Mouse (Mus musculus) limb, embryonic 12.5 days (tissue): ENCODE results near the gene Inpp5d. TPM values are rescaled to one million over a fixed set of nuclear protein-coding genes. Genes with fewer than 3 reads are reported as not detected.

ENCODE experiments used
- ATAC-seq: fragments of 200-750 bp; cut with Nextera tagmentation; 2 replicates; pipeline ENCODE4 v1.8.0; 2017; ENCODE audit warnings: low read depth, moderate TSS enrichment; ENCODE audit not compliant: insufficient number of reproducible peaks, insufficient read depth, low FRiP score, low TSS enrichment
- H3K27ac ChIP-seq: fragments of 300-500 bp; sonication (generic); 2 replicates; pipeline ENCODE4 v1.5.1; 2016; ENCODE audit warnings: mild to moderate bottlenecking, moderate library complexity
- H3K27me3 ChIP-seq: fragments of 300-500 bp; sonication (generic); 2 replicates; pipeline ENCODE4 v1.6.1; 2016; ENCODE audit warnings: mild to moderate bottlenecking, moderate library complexity
- H3K36me3 ChIP-seq: fragments of 300-500 bp; sonication (generic); 2 replicates; pipeline ENCODE4 v1.6.1; 2016; ENCODE audit warnings: mild to moderate bottlenecking, moderate library complexity
- H3K4me1 ChIP-seq: fragments of 300-500 bp; sonication (generic); replicated peaks from 2 replicates; pipeline ENCODE4 v1.6.1; 2016
- H3K4me2 ChIP-seq: fragments of 300-500 bp; sonication (generic); 2 replicates; pipeline ENCODE4 v1.6.1; 2016; ENCODE audit warnings: mild to moderate bottlenecking, moderate library complexity
- H3K4me3 ChIP-seq: fragments of 300-500 bp; sonication (generic); replicated peaks from 2 replicates; pipeline ENCODE4 v1.5.1; 2016; ENCODE audit warnings: mild to moderate bottlenecking
- H3K9ac ChIP-seq: fragments of 300-500 bp; sonication (generic); replicated peaks from 2 replicates; pipeline ENCODE4 v1.6.1; 2016; ENCODE audit warnings: mild to moderate bottlenecking, moderate library complexity
- H3K9me3 ChIP-seq: fragments of 300-500 bp; sonication (generic); 2 replicates; pipeline ENCODE4 v1.6.1; 2016; ENCODE audit warnings: mild to moderate bottlenecking, moderate library complexity
- WGBS: fragments of 180-500 bp; shearing (Covaris S2); methylation state at CpG from one replicate; pipeline ENCODE4 v1.1.7; 2016; 5-methylcytosine and 5-hydroxymethylcytosine counted together
- polyA plus RNA-seq: library from polyadenylated mRNA; unstranded; fragments of >200 nt; fragmentation: Nextera tagmentation; extraction: Ambion mirVana; gene quantifications from 2 replicates; pipeline ENCODE4 v1.2.1, GENCODE M21; 2016

The Inpp5d gene
- polyA plus RNA-seq, 1 experiment from 2014 or later, result 3.6 TPM

DNA sequence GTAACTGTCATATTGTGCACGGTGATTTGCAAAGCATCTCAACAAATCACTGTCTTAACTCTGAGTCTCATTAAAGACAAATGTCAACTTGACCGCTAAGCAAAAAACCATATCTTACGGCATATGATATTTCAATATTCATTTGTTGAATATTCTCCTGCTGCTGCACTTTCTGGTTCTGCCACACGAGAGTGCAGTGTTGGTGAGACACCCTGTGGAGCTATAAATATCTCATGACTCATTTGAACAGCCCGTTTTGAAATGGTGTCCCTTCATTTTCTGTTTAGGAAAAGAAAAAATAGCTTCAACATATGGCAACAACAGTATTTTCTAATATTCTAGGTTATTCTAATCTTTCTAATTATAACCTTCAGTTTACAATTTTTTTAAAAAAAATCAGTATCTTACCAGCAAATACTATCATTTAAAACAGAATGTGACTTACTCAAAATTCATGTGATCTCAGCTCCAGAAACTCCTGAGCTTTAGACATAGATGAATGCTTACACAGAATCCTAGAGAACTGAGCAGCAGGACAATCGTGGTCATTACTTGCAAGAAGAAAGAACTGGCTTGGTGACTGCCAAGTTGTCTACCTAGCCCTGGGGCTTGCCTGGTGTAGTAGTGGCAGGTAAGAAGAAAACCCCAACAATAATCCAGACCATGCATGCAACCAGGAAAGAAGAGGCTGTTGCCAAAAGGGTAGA is 120.6 kb downstream of the Inpp5d start:
- no peaks in the 10 kb centered on the region; the same call in 1 of the 2 replicates for H3K27me3 ChIP-seq
- H3K4me2 ChIP-seq, result no peak overlapping the region

DNA sequence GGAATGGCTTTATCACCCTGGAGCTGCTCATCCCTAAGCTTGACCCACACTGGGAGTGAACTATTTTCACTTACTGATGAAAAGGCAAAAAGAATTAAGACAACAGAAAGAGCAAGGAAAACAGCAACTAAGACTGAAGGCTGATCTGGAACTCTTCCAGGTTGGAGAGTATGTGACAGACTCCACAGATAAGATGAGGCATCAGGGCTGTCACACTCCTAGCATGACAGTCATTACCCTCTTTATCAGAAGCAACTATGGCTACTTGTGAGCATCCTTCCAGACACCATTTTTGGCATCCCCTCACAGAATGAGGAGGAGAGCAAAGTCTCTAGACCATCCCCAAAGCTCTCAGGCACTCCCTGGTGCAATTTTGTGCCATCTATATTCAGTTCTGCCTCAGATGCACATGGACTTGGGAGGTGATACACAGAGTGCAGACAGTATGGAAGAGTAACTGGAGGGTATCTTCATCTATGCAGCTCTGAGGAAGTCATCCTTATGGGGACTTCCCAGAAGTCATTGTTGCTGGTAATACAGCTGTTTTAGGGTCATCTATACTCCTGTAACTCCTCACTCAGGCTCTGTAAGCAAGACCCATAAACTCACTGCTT is 129.4 kb downstream of the Inpp5d start:
- Histone ChIP-seq H3K4me3 (no peak overlapping the region), H3K4me1 (no peaks in the 10 kb centered on the region), H3K36me3 (no peaks in the 10 kb centered on the region), H3K9ac (no peak overlapping the region), H3K27me3 (peaks cover 4% of the 10 kb centered on the region; the same call in 1 of the 2 replicates), H3K27ac (no peak overlapping the region), H3K4me2 (no peak overlapping the region), H3K9me3 (no peaks in the 10 kb centered on the region)
- no peak for ATAC-seq

More for the DNA sequence above, 120.6 kb downstream of the Inpp5d start:
- H3K9me3 ChIP-seq, result no peaks in the 10 kb centered on the region
- whole genome bisulfite sequencing, result 78% methylated on average over 6 of the region's 6 CpGs
- no peak overlapping the region for H3K9ac ChIP-seq
- no peak overlapping the region for H3K27ac ChIP-seq
- no peaks in the 10 kb centered on the region for H3K4me1 ChIP-seq
- no peak overlapping the region for H3K4me3 ChIP-seq
- ATAC-seq, result no peak
- no peaks in the 10 kb centered on the region for H3K36me3 ChIP-seq

DNA sequence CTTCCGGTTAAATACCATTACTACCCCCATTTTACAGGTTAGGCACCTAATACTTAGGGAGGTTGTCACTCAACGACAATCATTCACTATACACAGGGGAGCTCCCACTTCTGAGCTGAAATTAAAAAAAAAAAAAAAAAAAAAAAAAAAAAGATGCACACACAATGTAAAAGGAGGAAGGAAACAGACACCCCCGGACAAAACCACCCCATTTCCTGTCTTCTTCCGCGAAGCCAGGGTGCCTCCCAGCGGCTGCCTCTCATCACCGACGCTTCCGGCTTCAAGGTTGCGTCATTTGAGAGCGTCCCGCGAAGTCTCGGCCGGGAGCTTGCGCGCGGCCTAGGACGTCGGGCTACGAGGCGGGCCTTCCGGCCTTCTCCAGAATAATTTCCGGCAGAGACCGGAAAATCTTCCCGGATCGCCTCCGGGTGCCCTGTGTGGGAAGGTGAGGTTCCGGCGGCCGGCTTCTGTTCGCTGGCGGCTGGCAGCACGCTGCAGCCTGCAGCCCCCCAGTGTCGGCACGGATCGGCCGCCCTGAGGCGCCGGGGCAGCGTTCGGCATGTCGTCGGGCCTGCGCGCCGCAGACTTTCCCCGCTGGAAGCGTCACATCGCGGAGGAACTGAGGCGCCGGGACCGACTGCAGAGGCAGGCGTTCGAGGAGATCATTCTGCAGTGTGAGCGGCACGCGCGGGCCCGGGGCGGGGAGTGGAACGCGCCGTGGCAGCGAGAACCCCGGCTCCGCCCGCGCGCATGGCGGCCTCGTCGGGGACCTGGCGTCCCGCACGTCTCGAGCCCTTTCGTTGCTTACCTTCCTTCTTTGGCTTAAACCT is 135.7 kb downstream of the Inpp5d start, which contains the start of gene Atg16l1:
Gene Atg16l1 (plus strand): TSS at position 230 of the 830 bp plus-strand sequence.
- H3K36me3 ChIP-seq, result peaks cover 26% of the 10 kb centered on the region

DNA sequence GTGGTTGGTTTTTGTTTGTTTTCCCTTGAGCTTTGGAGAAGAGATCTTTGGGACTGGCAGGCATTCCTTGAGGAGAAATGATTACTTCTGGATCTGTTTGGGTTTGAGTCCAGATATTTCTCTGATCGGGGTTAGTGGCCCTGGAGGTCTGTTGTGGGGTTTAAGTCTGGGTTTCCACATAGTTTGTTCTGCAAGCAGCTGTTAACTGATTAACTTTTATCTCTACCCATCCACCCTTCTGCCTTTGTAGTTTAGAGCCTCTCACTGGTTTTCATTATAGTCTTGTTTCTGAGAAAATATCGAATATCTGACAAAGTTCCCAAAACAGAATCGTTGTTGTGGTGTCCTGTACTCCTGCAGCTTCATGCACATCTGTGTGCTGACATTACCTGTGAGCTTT is 143.7 kb downstream of the Inpp5d start:
- H3K9ac ChIP-seq, result no peak overlapping the region
- H3K4me1 ChIP-seq, result no peaks in the 10 kb centered on the region
- no peak overlapping the region for H3K27ac ChIP-seq
- WGBS, result 93% methylated on average over 3 of the region's 3 CpGs
- no peak for ATAC-seq
- H3K4me2 ChIP-seq, result no peak overlapping the region
- H3K36me3 ChIP-seq, result peaks cover 98% of the 10 kb centered on the region
- no peak overlapping the region for H3K4me3 ChIP-seq
- no peaks in the 10 kb centered on the region for H3K9me3 ChIP-seq
- H3K27me3 ChIP-seq, result no peaks in the 10 kb centered on the region

More for the DNA sequence above, 135.7 kb downstream of the Inpp5d start, which contains the start of gene Atg16l1:
- Histone ChIP-seq H3K27me3 (no peaks in the 10 kb centered on the region; the same call in 1 of the 2 replicates), H3K4me3 (peak within 1 kb of the TSS; percentile 98), H3K4me1 (peaks cover 8% of the 10 kb centered on the region), H3K9me3 (no peaks in the 10 kb centered on the region), H3K9ac (peak within 1 kb of the TSS; percentile 95), H3K27ac (peak within 1 kb of the TSS; percentile 91), H3K4me2 (peak within 1 kb of the TSS; percentile 83)
- peak; percentile 96 for ATAC-seq
- WGBS, result under 1% methylated on average over 79 of the region's 79 CpGs

DNA sequence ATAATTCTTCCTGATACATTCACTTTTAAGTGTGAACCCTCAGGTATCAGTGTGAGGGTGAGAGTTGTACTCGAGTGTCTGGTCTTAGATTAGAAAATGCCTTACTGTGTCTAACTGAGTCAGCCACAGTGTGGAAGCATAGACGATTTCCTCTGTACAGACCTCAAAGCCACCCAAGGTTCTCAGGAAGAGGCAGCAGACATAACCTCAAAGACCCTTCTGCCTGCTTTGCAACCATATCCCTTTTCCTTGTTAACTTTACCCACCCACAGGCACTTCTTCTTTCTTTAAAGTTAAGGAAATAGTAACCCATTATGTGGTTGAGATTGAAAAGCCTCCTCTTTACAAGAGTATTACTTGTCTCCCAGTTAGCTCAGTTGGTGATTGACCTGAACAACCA is 145.6 kb downstream of the Inpp5d start:
- H3K9ac ChIP-seq, result no peak overlapping the region
- H3K4me1 ChIP-seq, result no peaks in the 10 kb centered on the region
- no peak overlapping the region for H3K27ac ChIP-seq
- H3K4me3 ChIP-seq, result no peak overlapping the region
- no peaks in the 10 kb centered on the region for H3K9me3 ChIP-seq
- peaks cover 94% of the 10 kb centered on the region for H3K36me3 ChIP-seq
- WGBS, result 91% methylated on average over 2 of the region's 2 CpGs
- H3K4me2 ChIP-seq, result no peak overlapping the region
- H3K27me3 ChIP-seq, result no peaks in the 10 kb centered on the region
- ATAC-seq, result no peak

DNA sequence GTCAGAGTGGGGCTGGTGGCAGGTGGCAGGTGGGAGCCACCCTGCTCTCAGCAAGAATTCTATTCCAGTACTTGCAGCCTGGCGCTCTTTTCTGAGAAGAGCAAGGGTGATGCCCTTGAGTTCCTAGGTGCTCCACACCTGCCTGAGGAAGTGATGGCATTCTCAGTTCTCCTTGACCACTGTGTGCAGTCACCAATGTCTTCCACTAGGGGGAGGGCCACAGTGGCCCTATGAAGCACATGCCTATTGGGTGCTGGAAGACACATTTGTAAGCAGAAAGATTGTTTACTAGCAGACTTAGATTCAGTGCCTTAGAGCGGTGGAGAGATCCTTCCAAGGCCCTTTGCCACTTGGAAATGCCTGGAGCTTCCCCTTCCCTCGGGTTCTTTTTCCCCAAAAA is 146.1 kb downstream of the Inpp5d start:
- Histone ChIP-seq H3K27ac (no peak overlapping the region), H3K27me3 (no peaks in the 10 kb centered on the region), H3K9ac (no peak overlapping the region), H3K9me3 (no peaks in the 10 kb centered on the region), H3K4me3 (no peak overlapping the region), H3K4me2 (no peak overlapping the region), H3K36me3 (peaks cover 94% of the 10 kb centered on the region), H3K4me1 (no peaks in the 10 kb centered on the region)
- WGBS, result 95% methylated on average over 3 of the region's 3 CpGs
- ATAC-seq, result no peak

DNA sequence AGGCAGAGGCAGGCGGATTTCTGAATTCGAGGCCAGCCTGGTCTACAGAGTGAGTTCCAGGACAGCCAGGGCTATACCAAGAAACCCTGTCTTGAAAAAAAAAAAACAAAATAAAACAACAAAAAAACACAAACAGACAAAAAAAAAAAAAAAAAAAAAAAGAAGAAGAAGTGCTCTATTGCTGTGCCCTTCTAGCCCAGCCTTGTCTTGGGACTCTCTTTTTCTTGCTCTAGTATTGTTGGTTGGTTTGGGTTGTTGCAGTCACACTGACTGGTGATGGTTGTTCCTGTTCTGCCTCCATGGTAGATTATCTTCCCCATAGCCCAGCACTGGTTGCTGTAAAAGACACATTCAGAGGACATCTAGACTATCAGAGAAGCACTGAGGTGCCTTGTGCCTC is 149.2 kb downstream of the Inpp5d start:
- Histone ChIP-seq H3K9ac (no peak overlapping the region), H3K4me2 (no peak overlapping the region), H3K27me3 (no peaks in the 10 kb centered on the region), H3K36me3 (peaks cover 94% of the 10 kb centered on the region), H3K27ac (no peak overlapping the region), H3K4me3 (no peak overlapping the region), H3K4me1 (no peaks in the 10 kb centered on the region), H3K9me3 (no peaks in the 10 kb centered on the region)
- 100% methylated on average over 2 of the region's 2 CpGs for WGBS
- no peak for ATAC-seq

Other genes starting within 250 kb of the Inpp5d start
- 1.8 and 3.5 TPM in 2 replicates for gene Kcnj13, start 225.6 kb upstream of the Inpp5d start, polyA plus RNA-seq
- gene Snorc, start 150.0 kb upstream of the Inpp5d start, polyA plus RNA-seq, result 0.99 and 5.5 TPM in 2 replicates
- gene Neu2, start 110.4 kb upstream of the Inpp5d start, polyA plus RNA-seq, result 0.18 TPM in 1 of 2 replicates, not detected in the other
- gene Ngef, start 46.4 kb upstream of the Inpp5d start, polyA plus RNA-seq, result 0.21 and 0.24 TPM in 2 replicates
- gene Atg16l1, start 135.6 kb downstream of the Inpp5d start, polyA plus RNA-seq, result 39.8 and 40.8 TPM in 2 replicates
- gene Sag, start 183.4 kb downstream of the Inpp5d start, polyA plus RNA-seq, result 2.7 and 3.8 TPM in 2 replicates
- 44.6 and 45.8 TPM in 2 replicates for gene Dgkd, start 233.0 kb downstream of the Inpp5d start, polyA plus RNA-seq